Mouse (Mus musculus): ENCODE results near the gene Trove2.
A peak's percentile ranks its signal among the peaks of the same experiment; 100 is the strongest.
"Not testable (repeated sequence)": the region's sequence is repeated elsewhere in the genome, so short reads cannot be mapped to it uniquely, and the experiment has no call there.

Gene Trove2

DNA sequence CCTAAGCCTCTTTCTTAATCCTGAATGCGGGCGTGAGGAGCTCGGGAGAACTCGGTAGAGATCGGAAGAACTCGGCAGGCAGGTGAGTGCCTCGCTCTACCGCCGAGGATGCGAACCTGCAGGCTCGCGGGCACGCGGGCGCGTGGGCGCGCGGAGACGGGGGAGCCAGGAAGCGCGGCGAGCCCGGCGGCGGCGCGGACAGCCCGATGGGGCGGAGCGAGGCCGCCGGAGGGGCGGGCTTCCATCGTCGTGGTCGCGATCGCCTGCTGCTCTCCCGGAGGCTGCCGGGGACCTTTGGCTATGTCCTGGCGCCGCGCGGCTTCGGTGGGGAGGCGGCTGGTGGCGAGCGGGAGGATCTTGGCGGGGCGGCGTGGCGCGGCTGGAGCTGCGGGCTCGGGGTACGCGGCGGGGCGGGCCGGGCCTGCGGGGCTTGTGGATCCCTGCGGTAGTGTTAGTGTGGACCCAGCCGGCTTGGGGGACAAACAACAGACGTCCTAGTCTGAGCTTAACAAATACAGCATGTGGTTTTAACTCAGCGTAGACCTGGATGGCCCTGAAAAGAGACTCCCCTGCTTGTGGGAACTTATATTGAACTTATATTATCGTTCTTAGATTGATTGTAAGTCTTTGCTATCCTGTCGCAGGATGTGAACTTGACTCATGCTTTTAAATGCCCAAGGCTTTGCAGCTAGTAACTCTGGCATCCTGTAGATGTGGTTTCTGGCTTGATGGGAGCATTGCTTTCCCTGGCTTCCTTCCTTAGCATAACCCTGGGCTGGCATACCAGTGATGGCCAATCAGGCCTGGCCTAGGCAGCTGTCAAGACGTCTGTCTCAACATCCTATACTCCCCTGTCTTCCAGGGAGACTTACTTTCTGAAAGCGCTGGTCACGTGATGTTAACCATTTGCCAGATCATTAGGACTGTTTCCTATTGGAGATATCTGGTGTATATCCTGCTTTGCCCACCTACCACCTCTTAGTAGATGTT lies 37.2 kb downstream of the Trove2 start:
- peak; percentile 82 to 86 for DNase-seq (ENCODE audit: low read depth in 2 of 2, low spot score in 2 of 2)

DNA sequence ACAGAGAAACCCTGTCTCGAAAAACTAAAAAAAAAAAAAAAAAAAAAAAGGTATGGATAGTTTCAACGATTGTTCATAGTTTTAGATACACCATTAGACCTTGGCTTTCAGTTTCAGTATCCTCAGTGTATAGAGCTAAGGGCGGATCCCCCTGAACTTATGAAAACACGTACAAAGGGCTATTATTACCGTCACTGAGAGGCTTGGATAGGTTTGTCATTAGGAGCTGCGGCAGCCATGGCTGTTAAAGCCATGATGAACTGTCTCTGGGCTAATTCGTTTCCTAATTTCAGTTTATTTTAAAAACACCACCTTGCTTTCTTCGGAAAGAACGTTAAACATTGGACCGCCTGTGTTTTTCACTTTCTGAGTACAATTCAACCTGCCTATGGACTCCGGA lies 38.1 kb downstream of the Trove2 start:
- DNase-seq (ENCODE audit: low read depth in 2 of 2, low spot score in 2 of 2), result peak in 1 of 2 experiments; percentile 18

DNA sequence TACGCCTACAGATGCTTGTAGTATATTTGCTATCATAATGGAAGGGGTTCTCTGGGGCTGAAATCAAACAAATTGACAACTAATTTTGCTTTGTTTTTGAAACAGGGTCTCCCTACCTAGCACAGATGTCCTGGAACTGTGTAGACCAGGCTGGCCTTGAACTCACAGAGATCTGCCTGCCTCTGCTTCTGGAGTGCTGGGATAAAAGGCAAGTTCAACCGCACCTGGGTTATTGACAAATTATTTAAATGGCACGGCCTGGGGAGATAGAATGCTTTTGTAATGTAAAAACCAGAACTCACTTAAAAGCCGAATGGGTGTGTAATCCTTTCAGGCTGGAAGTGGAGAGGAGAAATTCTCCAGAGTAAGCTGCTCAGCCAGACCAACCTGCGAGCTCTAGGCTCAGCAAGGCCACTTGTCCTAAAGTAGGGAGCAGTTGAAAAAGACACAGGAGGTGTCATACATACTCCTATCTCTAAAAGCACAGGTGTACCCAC lies 42.9 kb downstream of the Trove2 start:
- DNase-seq (ENCODE audit: low read depth in 2 of 2, low spot score in 2 of 2), result no peak

DNA sequence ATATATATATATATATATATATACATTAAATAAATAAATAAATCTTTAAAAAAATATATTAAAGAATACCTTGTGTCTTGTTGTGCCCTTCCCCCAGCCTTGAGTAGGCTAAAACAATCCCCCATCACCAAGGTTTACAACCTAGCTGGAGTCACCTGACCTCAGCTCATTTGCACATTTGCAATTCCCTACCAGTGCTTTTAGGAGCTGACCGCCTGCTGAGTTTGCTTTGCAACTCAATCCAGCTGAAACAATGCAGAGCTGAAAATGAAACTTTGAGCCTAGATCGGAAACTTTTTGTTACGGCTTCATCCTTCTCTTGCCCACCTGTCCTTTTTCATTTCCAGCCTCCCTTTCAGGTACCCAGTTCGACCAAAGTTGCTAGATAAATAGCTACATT lies 45.2 kb downstream of the Trove2 start:
- no peak for DNase-seq (ENCODE audit: low read depth in 2 of 2, low spot score in 2 of 2)

DNA sequence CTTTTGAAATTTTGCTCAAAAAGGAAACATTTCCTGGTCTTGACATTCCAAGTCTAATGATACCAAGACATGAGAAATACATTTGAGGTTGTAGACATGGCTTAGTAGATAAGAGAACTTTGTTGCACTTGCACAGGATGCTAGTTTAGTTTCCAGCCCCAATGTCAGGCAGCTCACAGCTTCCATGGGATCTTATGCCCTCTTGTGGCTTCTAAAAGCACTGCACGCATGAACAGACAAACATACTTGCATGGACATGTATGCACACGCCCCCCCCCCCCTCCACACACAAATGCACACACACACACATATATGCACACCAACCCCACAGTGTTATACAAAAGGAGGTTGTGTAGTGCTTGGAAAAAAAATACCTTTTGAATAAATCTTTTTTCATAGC lies 46.0 kb downstream of the Trove2 start:
- peak in 1 of 2 experiments; percentile 27 for DNase-seq (ENCODE audit: low read depth in 2 of 2, low spot score in 2 of 2)

DNA sequence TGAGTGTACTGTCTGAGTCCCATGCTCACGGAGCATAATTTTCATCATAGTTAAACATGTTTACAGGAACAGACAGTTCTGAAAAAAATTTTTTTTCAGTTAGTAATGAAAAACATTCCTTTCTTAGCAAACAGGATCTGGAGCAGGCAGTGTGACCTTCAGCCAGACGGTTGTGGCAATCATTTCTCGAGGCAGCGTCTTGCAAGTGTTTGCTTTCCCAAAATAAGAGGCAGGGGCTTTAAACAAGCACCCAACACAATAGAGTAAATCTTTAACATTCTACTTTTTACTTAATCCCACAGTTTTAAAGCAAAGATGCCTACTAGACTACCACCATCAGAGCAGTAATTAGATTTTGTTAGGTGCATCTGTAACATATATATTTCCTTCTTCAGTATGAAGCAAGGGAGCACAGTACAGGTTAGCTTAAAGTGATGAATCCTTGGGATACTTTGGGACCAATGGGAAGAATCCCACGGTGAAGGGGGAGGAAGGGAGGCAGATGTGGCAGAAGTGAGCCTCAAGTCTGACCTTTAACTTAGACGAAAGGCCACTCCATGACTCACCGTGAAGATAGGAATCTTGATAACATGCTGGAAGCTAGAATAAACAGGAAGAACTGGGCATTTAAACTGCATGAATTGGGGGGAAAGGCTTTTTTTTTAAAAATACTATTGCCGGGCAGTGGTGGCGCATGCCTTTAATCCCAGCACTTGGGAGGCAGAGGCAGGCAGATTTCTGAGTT lies 49.0 kb downstream of the Trove2 start:
- DNase-seq (ENCODE audit: low read depth in 2 of 2, low spot score in 2 of 2), result no peak

DNA sequence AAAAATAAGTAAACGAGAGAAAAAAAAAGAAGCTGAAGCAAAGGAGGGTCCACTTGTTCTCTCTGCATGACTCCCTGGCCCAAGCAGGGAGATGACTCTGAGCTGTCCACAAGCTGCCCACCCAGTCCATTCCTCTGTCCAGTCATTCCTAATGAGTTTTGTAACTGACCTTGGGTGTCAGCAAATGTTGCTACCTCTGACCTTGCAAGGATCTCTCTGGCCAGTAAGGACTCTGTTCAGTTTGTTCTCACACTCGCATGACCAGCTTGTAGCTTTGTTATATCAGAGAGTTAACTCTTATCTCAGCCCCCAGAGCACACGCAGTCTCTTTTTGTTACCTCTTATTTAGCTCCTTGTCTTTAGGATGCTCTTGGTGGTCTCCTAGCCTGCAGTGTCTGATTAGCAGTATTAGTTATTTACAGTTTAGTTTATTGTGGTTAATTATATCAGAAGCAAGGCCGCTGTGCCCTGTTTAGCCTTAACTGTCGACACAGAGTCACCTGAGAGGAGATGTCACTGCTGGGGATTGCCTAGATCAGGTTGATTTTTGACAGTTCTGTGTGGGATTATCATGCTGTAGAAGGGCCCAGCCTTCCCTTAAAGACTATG lies 52.3 kb downstream of the Trove2 start:
- no peak for DNase-seq (ENCODE audit: low read depth in 2 of 2, low spot score in 2 of 2)

DNA sequence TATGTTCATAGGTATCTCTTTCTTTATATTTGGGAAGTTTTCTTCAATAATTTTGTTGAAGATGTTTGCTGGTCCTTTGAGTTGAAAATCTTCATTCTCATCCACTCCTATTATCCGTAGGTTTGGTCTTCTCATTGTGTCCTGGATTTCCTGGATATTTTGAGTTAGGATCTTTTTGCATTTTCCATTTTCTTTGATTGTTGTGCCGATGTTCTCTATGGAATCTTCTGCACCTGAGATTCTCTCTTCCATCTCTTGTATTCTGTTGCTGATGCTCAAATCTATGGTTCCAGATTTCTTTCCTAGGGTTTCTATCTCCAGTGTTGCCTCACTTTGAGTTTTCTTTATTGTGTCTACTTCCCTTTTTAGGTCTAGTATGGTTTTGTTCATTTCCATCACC lies 60.8 kb downstream of the Trove2 start, which contains the start of gene Glrx2:
Gene Glrx2 (plus strand): TSS at position 301 of the 400 bp plus-strand sequence.
- not testable (repeated sequence) for DNase-seq (ENCODE audit: low read depth in 2 of 2, low spot score in 2 of 2)

DNA sequence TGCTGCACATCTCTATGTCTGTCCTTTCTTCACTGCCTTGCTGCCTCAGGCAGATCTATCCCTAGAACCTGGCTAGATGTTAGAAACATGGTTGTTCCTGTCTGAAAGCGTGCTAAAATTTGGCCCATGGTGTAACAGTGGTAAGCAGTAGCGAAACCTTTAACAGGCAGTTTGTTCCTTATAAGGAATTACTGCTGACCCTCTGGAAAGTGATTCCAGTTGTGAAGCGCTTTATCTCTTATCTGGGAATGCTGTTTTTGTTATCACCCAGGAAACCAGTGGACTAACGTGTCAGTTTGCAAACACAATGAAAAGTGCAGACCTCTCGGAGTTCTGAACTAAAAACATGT lies 66.3 kb downstream of the Trove2 start:
- DNase-seq (ENCODE audit: low read depth in 2 of 2, low spot score in 2 of 2), result no peak

DNA sequence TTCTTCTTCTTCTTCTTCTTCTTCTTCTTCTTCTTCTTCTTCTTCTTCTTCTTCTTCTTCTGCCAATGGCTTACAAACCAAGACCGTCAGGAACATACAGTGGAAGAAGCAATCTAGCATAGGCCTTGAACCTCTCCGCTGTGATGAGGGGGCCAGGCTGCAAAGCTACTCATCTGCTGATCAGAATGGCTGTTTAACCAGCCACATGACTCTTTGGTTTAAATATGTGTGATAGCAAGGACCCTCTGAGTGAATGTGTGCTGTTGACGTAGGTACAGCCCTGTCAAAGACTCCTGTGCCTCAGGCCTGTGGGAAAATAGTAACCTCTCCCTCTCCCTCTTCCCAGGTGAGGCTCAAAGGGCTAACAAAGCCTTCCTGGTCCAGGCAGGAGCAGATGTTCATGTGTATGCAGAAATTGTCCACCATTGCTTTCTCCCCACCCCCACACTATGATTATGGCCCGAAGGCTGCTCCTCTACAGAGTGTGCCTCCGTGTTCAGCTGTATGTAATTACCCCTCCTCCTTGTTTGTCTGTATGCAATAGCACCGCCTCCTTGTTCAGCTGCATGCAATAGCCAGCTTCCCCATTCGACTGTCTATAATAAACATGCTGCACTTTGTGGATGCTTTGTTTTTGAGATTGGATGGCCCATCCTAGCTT lies 66.8 kb downstream of the Trove2 start:
- no peak for DNase-seq (ENCODE audit: low read depth in 2 of 2, low spot score in 2 of 2)

DNA sequence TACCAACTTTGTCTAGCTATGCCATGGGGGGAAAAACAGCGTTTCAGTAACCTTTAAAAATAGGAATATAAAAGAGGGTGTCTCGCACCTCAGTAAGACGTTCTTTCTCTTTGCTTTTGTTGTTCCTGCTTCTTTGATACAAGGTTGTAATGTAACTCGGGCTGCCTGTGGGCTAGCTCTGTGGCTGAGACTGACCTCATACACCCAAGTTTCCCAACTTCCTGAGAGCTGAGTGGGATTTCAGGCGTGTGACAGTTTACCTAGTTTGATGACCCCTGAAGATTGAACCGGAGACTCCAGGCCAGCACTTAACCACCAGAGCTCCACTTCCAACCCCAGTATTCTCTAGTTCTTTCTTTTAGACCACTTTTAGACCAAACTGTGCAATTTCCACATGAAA lies 68.5 kb downstream of the Trove2 start:
- no peak for DNase-seq (ENCODE audit: low read depth in 2 of 2, low spot score in 2 of 2)

DNA sequence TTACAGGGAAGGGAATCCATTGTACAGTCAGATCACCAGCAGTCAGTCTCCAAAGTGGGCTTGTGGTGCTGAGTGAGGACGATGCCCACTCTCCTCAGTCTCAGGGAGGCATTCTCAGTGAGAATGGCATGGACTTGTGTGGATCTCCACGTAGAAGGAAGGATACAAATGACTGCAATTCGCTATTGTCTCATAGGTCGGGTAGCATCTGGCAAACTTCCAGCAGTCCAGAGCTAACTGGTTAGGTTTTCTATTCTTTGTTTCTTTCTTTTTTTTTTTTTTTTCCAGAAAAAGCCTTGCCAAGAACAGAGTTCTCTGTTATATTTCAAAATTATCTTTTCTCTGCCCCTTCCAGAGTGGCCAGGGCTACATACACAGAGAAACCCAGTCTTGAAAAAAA lies 69.9 kb downstream of the Trove2 start:
- DNase-seq (ENCODE audit: low read depth in 2 of 2, low spot score in 2 of 2), result no peak

DNA sequence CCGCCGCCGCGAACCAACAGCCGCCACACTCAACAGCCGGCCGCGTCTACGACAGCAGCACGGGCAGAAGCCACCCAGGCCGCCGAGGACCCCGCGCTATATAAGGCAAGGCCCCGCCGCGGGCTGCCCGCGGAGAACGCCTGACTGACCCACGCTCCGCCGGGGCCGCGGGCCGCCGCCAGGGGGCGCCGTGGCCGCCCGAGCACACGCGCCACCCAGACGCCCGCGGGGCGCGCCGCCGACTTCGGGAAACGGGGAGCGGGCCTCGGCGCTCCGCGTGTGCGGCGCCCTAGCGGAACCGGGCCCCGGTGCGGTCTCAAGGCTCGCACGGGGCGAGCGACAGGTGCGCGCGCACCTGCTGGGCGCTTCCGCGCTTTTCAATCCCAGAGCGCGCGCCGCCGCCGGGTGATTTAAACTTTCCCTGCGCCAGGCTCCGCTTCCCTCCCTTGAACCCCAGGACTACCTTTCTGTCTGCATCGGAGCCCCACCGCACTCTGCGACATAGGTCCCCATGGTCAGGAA lies 74.1 kb downstream of the Trove2 start, which contains the start of gene Cdc73:
Gene Cdc73 (minus strand): TSS at position 153 of the 522 bp plus-strand sequence.
- DNase-seq (ENCODE audit: low read depth in 2 of 2, low spot score in 2 of 2), result peak; percentile 88 to 92

DNA sequence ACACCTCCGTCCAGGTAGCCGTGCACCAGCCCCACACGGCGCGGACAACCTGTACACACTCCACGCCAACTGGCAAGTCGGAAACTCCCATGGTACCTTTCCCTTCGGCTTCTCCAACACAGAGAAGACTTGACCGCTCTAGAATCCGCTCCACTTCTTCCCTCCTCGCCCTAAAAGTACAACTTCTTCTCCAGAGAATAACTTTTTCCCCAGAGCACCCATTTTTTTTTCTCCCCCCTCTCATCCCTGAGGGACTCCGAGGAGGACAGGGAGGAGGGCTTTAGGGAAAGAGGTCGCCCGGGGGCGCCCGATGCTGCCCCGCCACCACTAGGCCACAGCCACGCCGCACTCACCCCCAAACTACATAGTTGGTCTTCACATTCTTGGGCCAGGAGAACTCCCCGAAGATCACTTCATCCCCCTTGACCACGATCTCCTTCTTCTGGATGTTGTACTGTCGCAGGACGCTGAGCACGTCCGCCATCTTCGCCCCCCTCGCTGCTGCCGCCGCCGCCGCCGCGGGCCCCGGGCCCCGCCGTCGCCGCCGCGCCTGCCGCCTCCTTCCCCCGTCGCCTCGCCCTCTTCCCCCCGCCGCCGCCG lies 74.6 kb downstream of the Trove2 start:
- no peak for DNase-seq (ENCODE audit: low read depth in 2 of 2, low spot score in 2 of 2)

DNA sequence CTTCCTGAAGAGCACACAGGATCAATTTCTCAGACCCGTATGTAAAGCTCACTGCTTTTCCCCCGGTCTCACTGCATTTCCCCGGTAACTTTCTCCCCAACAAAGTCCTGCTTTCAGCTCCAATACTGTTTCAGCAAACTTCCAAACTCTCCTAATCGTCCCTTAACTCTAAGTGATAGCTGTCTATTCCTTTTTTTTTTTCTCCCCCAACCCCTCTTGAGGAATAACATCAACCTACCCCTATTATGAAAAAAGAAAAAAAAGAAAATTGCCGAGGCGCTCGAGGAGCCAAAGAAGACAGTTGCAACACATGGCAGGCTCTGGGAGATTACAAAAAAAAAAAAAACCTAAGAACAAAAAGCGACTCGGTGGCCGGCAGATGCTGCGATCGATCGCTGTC lies 75.1 kb downstream of the Trove2 start:
- DNase-seq (ENCODE audit: low read depth in 2 of 2, low spot score in 2 of 2), result no peak
